In the genomic region with DNA sequence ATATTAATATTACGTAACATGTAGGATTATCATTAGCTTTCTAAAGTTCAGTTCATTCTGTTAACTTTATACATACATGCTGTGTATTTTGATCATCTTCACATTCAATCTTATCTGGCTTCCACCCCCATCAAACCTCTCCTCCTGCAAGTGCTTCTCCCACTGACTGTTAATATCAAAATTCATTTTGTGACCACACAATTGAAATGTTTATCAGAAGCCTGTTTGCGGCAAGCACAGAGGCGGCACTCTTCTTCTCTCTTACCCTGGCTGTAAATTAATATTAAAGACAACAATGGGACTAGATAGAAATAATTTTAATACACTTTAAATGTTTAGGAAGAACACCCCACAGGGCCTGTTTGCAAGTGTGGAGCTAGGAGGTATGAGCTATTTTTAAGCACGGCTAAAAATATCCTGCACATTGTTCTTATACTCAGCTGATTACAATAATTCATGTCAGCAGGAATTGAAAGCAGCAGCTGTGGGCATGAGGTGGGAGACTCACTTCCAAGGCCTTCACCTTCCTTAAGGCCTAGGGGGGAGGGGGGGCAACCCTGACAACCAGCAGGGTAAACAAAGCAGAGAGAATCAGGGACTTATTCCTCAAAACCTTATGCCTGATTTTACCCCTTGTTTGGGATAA, we compare ENCODE assay signal across 22 mouse cellular contexts. TPM values are rescaled to one million over a fixed set of nuclear protein-coding genes. Genes with fewer than 3 reads are reported as not detected.
DNase-seq lines count a peak whose midpoint lies in the region; ATAC-seq lines count a peak whose summit lies in the region.
"Had no signal": no experiment of that assay in that cellular context is flagged by ENCODE, and none has a peak within 500 bp of the region (broad histone marks: within the 10 kb centered on the region; RNA-seq: fewer than 3 reads in every experiment).

No protein-coding gene starts in this region.

- peaks cover 56% of the 10 kb centered on the region for H3K36me3 ChIP-seq in heart, embryonic 12.5 days
- peaks cover 23% of the 10 kb centered on the region for H3K36me3 ChIP-seq in heart, embryonic 16.5 days (ENCODE audit: control insufficient read depth, insufficient read depth)

- no peak overlapping the region for H3K27ac ChIP-seq in heart, embryonic 12.5 days (ENCODE audit: poor library complexity, severe bottlenecking)
- peak overlapping the region; percentile 87 for H3K27ac ChIP-seq in heart, embryonic 16.5 days (ENCODE audit: low read length)
- H3K27ac ChIP-seq: forebrain, embryonic 10.5 days; kidney, postnatal 0 days; liver, embryonic 14.5 days; lung, embryonic 15.5 days had no signal

- H3K4me1 ChIP-seq in heart, embryonic 12.5 days (replicated peaks), result no peaks in the 10 kb centered on the region
- peaks cover 10% of the 10 kb centered on the region for H3K4me1 ChIP-seq in heart, embryonic 16.5 days (ENCODE audit: control insufficient read depth, insufficient read depth, low read length)
- H3K4me1 ChIP-seq: forebrain, embryonic 10.5 days; lung, embryonic 15.5 days had no signal

- no peak overlapping the region for H3K4me3 ChIP-seq in heart, embryonic 12.5 days
- no peak overlapping the region for H3K4me3 ChIP-seq in heart, embryonic 16.5 days (ENCODE audit: low read length)
- H3K4me3 ChIP-seq: forebrain, embryonic 10.5 days; lung, embryonic 15.5 days had no signal

- no peak overlapping the region for H3K9ac ChIP-seq in heart, embryonic 12.5 days
- peak overlapping the region; percentile 22; the same call in 1 of the 2 replicates for H3K9ac ChIP-seq in heart, embryonic 16.5 days (ENCODE audit: low read length)
- H3K9ac ChIP-seq: liver, embryonic 14.5 days; lung, embryonic 15.5 days had no signal

- no peaks in the 10 kb centered on the region for H3K27me3 ChIP-seq in heart, embryonic 12.5 days (replicated peaks)
- no peaks in the 10 kb centered on the region for H3K27me3 ChIP-seq in heart, embryonic 16.5 days (ENCODE audit: control insufficient read depth, insufficient read depth, low read length)
- H3K27me3 ChIP-seq: lung, embryonic 15.5 days; Patski had no signal

- H3K9me3 ChIP-seq in heart, embryonic 12.5 days (replicated peaks), result peaks cover 5% of the 10 kb centered on the region; the same call in 1 of the 2 replicates
- H3K9me3 ChIP-seq in heart, embryonic 16.5 days (replicated peaks; ENCODE audit: control insufficient read depth, low read length), result no peaks in the 10 kb centered on the region
- H3K9me3 ChIP-seq: forebrain, embryonic 10.5 days; lung, embryonic 15.5 days had no signal

- H3K4me2 ChIP-seq in heart, embryonic 12.5 days, result peak overlapping the region; percentile 24; the same call in 1 of the 2 replicates
- H3K4me2 ChIP-seq in heart, embryonic 16.5 days (ENCODE audit: low read depth, low read length), result peak overlapping the region; percentile 58
- H3K4me2 ChIP-seq: lung, embryonic 15.5 days had no signal

- intact Hi-C loops in heart, postnatal 36 days (cut with DNase I), result loop anchor here (2.0 kb wide), 1 partner anchor 21 kb away; a partner anchor contains a TSS

- ATAC-seq in heart, embryonic 12.5 days (ENCODE audit: insufficient number of reproducible peaks, low FRiP score), result no peak
- ATAC-seq in heart, embryonic 16.5 days (replicated peaks; ENCODE audit: extremely low read depth, insufficient read depth, low FRiP score), result peak; percentile 81
- ATAC-seq: hindbrain, embryonic 16.5 days; midbrain, embryonic 16.5 days; Patski had no signal

- 84% methylated on average over 4 of the region's 4 CpGs for WGBS in heart, embryonic 12.5 days
- WGBS in heart, embryonic 16.5 days, result 69% methylated on average over 4 of the region's 4 CpGs

- no peak for DNase-seq in heart, postnatal 36 days
- DNase-seq in right cerebral cortex, postnatal 4 days, result peak; percentile 35
- DNase-seq in right cerebral cortex, adult 18-20 months, result no peak
- no peak for DNase-seq in c-Kit-positive CD71-positive TER-119-positive erythroid progenitor cells, embryonic 14.5 days (ENCODE audit: low spot score)
- DNase-seq in T-cell, adult 2 months (ENCODE audit: low spot score), result no peak
- DNase-seq: adrenal gland, postnatal 14 days; cerebellum, adult 11-12 months; cerebellum, postnatal 25 days; kidney, adult 18-20 months; thymus, adult 2 months had no signal

RNA-seq across cellular contexts. Expression of a gene that starts 12.7 kb away (rescaled TPM):
- 0.40 TPM in 1 of 2 replicates, not detected in the other for polyA plus RNA-seq in heart, embryonic 12.5 days (2016; fragmentation: Nextera tagmentation; extraction: Ambion mirVana)
- total RNA-seq in heart, postnatal 36 days (2021), result under 1 TPM in 1 of 2 experiments, not detected in 1; 0.50 TPM
- polyA plus RNA-seq in heart, embryonic 16.5 days (2015; fragmentation: Nextera tagmentation; extraction: Ambion mirVana), result 0.11 TPM in 1 of 2 replicates, not detected in the other
- total RNA-seq: left cerebral cortex, postnatal 25 days had no signal
- polyA plus RNA-seq: C2C12; forebrain, embryonic 10.5 days; kidney, postnatal 0 days; limb, embryonic 14.5 days; Patski had no signal

RNA-seq across cellular contexts. Expression of a gene that starts 22.2 kb away (rescaled TPM):
- polyA plus RNA-seq in heart, embryonic 12.5 days (2016; fragmentation: Nextera tagmentation; extraction: Ambion mirVana), result 777 and 782 TPM in 2 replicates
- 1,000 to 10,000 TPM; 2,735 to 2,880 TPM for total RNA-seq in heart, postnatal 36 days (2021)
- polyA plus RNA-seq in heart, embryonic 16.5 days (2015; fragmentation: Nextera tagmentation; extraction: Ambion mirVana), result 1,732 and 1,779 TPM in 2 replicates
